Mouse (Mus musculus) E14TG2a.4 (cell line): ENCODE measurements around the gene Tnn.

ENCODE experiments used
- H3K27me3 ChIP-seq: 2 replicates; pipeline ENCODE4 v1.6.1; 2014; ENCODE audit warnings: low read length, control low read depth; ENCODE audit not compliant: insufficient read depth
- H3K36me3 ChIP-seq: 2 replicates; pipeline ENCODE4 v1.6.1; 2014; ENCODE audit warnings: low read length, control low read depth; ENCODE audit not compliant: insufficient read depth
- H3K4me1 ChIP-seq: replicated peaks from 2 replicates; pipeline ENCODE4 v1.6.1; 2014; ENCODE audit warnings: low read depth, low read length, control low read depth
- H3K4me3 ChIP-seq: replicated peaks from 2 replicates; pipeline ENCODE4 v1.5.1; 2014; ENCODE audit warnings: mild to moderate bottlenecking, low read length
- H3K9me3 ChIP-seq: 2 replicates; pipeline ENCODE4 v1.6.1; 2014; ENCODE audit warnings: low read length, control low read depth
- CTCF ChIP-seq: conservative IDR thresholded peaks from 2 replicates; pipeline ENCODE4 v1.5.1; 2014; ENCODE audit warnings: low read length
- NANOG ChIP-seq: IDR thresholded peaks from 2 replicates; pipeline ENCODE4 v1.6.1; 2014; ENCODE audit warnings: borderline replicate concordance, low read length, mixed read lengths
- POU5F1 ChIP-seq: IDR thresholded peaks from 2 replicates; pipeline ENCODE4 v1.6.1; 2014; ENCODE audit warnings: low read length, borderline replicate concordance

Gene Tnn

DNA sequence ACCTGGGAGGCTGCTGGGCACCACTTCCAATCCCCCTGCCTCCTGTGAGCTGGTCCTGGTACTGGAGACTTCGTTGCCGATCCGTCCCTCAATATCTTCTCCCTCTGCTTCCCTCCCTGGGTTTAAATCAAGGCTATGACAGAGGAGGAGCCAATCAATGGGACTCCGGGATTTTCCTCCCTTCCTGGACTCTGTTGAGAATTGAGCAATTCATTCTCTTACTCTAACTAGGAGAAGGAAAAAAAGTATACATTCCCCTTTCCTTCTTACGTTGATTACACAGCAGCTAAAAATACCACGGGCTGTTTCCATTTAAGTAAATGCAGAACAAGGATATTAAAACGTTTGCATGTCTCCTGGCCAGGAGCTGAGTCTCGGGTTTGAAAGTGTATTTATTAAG is at the start of gene Tnn:
Gene Tnn (minus strand): TSS at position 101 of the 400 bp plus-strand sequence.
- Histone ChIP-seq H3K4me1 (no peaks in the 10 kb centered on the region), H3K9me3 (no peaks in the 10 kb centered on the region), H3K27me3 (no peaks in the 10 kb centered on the region), H3K4me3 (no peak within 1 kb of the TSS), H3K36me3 (no peaks in the 10 kb centered on the region)
- TF ChIP-seq NANOG (no peak), CTCF (no peak), POU5F1 (no peak)

DNA sequence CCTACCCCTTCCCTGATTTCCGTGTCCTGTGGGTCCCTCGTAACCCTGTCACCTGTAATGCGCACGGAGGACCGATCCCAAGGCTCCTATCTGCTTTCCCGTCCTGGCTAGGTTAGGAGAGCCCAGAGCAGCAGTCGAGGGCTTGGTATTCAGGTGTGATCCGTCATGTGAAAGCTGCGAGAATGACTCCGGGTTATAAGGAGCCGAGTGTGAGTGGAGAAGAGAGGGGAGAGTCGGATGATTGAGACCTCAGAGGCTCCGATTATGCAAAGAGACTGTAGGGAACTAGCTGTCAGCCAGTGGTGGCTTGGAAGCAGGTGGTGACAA is 41.9 kb upstream of the Tnn start:
- no peaks in the 10 kb centered on the region for H3K27me3 ChIP-seq
- H3K9me3 ChIP-seq = peaks cover 43% of the 10 kb centered on the region
- H3K36me3 ChIP-seq = peaks cover 42% of the 10 kb centered on the region
- TF ChIP-seq POU5F1 (no peak), NANOG (no peak), CTCF (no peak)
- H3K4me3 ChIP-seq = peak overlapping the region; percentile 100
- H3K4me1 ChIP-seq = peaks cover 7% of the 10 kb centered on the region

- no peaks in the 10 kb centered on the region for H3K27me3 ChIP-seq
- H3K9me3 ChIP-seq = peaks cover 38% of the 10 kb centered on the region
- peaks cover 37% of the 10 kb centered on the region for H3K36me3 ChIP-seq
- peaks cover 7% of the 10 kb centered on the region for H3K4me1 ChIP-seq
- TF ChIP-seq POU5F1 = no peak
- peak; percentile 33 for TF ChIP-seq CTCF
- no peak for TF ChIP-seq NANOG
- H3K4me3 ChIP-seq = peak within 1 kb of the TSS; percentile 100
Measured at GRCm38 (mm10) chr1:160194529-160195336, 41.4 kb upstream of the Tnn start, which contains the start of gene Mrps14. Gene Mrps14 (plus strand): TSS chr1:160195215.

DNA sequence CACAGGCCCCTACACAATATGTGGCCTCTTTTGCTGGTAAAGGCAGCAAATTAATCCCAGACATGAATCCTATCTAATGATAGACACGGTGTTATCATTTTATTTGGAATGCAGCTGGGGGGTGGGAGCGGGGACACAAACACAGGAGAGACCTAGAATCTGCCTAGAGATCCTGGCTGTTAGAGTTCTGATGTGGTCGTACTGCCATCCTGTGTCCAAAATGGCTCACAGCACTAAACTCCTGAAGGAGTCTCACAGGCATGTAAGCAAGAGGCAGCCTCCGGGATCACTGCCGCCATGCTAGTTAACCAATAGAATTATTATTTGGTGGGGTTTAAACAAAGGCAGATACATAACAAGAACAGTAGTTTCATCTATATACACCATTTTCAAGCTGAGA is 31.1 kb upstream of the Tnn start:
- Histone ChIP-seq H3K4me3 (no peak overlapping the region), H3K9me3 (peaks cover 36% of the 10 kb centered on the region), H3K36me3 (no peaks in the 10 kb centered on the region), H3K27me3 (no peaks in the 10 kb centered on the region), H3K4me1 (no peaks in the 10 kb centered on the region)
- TF ChIP-seq CTCF (no peak), POU5F1 (no peak), NANOG (no peak)

- Histone ChIP-seq H3K9me3 (peaks cover 36% of the 10 kb centered on the region), H3K4me1 (no peaks in the 10 kb centered on the region), H3K27me3 (no peaks in the 10 kb centered on the region), H3K36me3 (no peaks in the 10 kb centered on the region), H3K4me3 (no peak overlapping the region)
- TF ChIP-seq POU5F1 = no peak
- no peak for TF ChIP-seq CTCF
- TF ChIP-seq NANOG = no peak
Measured at GRCm38 (mm10) chr1:160181216-160181615, 27.8 kb upstream of the Tnn start.

GRCm38 (mm10) chr1:160176903-160177302 is 23.5 kb upstream of the Tnn start:
- Histone ChIP-seq H3K4me1 (no peaks in the 10 kb centered on the region), H3K36me3 (no peaks in the 10 kb centered on the region), H3K4me3 (no peak overlapping the region), H3K27me3 (no peaks in the 10 kb centered on the region), H3K9me3 (peaks cover 10% of the 10 kb centered on the region; the same call in 1 of the 2 replicates)
- TF ChIP-seq CTCF = no peak
- no peak for TF ChIP-seq POU5F1
- no peak for TF ChIP-seq NANOG

- Histone ChIP-seq H3K27me3 (no peaks in the 10 kb centered on the region), H3K36me3 (no peaks in the 10 kb centered on the region), H3K9me3 (no peaks in the 10 kb centered on the region), H3K4me1 (no peaks in the 10 kb centered on the region), H3K4me3 (no peak overlapping the region)
- no peak for TF ChIP-seq NANOG
- TF ChIP-seq CTCF = no peak
- no peak for TF ChIP-seq POU5F1
Measured at GRCm38 (mm10) chr1:160166600-160166999, 13.2 kb upstream of the Tnn start.

DNA sequence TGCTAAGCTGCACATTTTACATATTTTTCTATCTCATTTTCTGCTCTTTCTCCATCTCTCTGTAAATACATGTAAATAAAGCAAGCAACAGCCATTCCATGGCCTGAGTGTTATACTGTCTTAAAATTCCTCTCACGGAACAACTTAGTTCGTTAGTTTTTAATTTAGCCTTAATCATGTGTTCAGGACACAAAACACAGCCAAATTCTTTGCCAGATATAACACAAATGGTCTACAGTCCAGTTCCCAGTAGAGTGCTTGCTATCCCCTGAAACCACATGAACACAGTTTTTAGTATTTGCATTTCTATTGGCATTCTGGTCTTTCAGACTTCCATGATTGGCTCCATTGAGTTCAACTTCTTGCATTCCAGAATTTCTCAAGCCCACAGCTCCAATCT is 4.8 kb upstream of the Tnn start:
- TF ChIP-seq POU5F1 (no peak), CTCF (no peak), NANOG (no peak)
- Histone ChIP-seq H3K9me3 (no peaks in the 10 kb centered on the region), H3K4me1 (no peaks in the 10 kb centered on the region)

More for the DNA sequence above, 4.8 kb upstream of the Tnn start:
- Histone ChIP-seq H3K27me3 (no peaks in the 10 kb centered on the region), H3K36me3 (no peaks in the 10 kb centered on the region), H3K4me3 (no peak overlapping the region)
